Mouse (Mus musculus) testis, postnatal 10 days (tissue): Measurements from ENCODE around the gene Scrn2.

Experiments used
- DNase-seq: peaks from one replicate; pipeline ENCODE4 v3.0.0; 2021; ENCODE audit warnings: low spot score

The Scrn2 gene

DNA sequence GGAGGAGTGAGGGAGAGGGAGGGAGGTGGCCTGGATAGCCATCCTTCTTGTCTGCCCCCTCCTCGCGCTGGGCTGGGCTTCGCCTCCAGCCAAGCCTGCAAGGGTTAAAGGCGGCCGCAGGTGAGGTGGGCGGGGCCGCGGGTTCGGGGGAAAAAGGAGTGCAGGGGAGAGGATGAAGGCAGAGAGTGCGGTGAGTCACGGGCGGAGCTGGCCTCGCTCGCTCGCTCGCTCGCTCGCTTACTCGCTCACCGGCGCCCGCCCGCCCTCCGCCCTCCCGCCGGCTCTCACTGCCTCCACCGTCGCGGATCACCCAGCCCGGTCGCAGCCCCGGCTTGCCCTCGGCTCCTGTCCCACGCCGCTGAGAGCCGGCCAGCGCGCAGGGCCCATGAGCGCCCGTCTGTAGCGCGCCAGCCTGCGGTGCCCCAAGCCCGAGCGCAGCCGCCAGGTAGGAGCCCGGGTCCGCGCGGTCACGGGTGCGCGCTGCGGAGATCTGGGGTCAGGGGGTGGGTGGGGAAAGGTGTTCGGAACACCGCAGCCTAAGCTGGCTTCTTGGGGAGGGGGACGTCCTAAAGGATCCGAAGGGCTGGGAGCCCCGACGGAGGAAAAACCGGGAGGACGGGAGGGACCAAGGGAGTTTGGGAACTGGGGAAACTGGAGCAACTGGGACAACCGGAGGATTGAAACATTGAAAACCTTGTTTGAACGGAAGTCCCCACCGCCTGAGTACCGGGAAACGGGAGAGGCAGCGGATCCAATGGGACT, 11.0 kb upstream of the Scrn2 start:
- DNase-seq: no peak

DNA sequence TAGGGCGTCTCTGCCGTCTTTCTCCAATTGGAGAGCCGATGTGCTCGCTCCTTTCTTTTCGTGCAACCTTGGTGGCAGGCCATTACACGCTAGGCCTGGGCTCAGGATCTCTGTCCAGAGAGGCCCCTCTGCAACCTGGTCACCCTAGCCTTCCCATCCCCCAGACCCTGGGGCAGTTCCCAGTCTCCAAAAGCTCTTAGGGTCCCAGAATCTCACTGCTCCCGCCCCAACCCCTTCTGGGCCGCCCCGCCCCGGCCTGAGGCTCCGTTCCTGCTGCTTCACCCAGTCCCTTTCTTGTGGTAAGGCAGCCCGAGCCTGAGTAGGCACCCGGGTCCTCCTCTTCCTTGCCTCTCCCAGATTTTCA, 10.4 kb upstream of the Scrn2 start:
- no peak for DNase-seq

DNA sequence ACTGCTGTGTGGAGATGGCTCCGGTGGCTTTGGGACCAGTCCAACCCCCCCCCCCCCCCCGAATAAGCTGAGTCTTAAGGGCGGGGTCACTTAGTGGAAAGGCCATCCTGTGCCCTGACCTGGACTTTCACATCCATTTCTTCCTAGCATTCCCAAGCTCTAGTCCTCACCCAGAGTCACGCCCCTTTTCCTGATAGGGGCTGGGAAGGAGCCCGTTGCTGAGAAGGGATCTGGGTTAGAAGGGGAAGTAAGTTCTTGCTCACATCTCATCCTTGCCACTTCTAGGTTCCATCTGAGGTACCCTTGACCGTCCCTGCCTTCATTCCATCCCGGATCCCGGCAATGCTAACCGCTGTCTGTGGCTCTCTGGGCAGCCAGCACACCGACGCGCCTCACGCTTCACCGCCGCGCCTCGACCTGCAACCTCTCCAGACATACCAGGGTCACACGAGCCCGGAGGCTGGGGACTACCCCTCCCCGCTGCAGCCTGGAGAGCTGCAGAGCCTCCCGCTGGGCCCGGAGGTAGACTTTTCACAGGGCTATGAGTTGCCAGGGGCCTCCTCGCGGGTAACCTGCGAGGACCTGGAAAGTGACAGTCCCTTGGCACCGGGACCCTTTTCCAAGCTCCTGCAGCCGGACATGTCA, 8.5 kb upstream of the Scrn2 start:
- no peak for DNase-seq

DNA sequence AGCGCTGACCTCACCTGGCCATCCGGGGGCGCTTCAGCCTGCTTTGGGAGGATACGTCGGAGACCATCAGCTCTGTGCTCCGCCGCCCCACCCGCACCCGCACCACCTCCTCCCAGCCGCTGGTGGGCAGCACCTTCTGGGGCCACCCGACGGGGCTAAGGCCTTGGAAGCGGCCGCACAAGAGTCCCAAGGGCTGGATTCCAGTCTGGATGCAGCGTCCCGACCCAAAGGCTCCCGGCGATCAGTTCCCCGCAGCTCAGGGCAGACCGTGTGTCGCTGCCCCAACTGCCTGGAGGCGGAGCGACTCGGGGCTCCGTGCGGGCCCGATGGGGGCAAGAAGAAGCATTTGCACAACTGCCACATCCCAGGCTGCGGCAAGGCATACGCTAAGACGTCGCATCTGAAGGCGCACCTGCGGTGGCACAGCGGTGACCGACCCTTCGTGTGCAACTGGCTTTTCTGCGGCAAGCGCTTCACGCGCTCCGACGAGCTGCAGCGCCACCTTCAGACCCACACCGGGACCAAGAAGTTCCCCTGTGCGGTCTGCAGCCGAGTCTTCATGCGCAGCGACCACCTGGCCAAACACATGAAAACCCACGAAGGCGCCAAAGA, 7.8 kb upstream of the Scrn2 start:
- peak; percentile 86 for DNase-seq

DNA sequence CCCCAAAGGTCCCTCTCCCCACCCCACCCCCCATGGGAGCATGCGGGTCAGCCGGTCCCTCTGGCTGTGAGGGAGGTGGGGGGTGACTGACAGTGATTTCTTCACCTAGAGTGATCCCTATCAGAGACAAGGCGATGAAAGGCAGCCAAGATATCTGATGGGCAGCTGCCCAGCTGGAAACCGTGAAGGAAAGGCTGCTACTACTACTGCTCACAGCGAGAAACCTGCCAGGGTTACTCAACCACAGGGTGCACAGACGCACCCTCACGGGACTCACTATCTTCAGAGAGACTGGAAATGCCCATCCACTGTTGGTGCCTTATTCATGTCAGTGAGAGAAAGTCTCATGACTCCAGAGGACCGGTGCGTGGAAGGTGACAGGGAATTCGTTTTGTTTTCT, 4.8 kb upstream of the Scrn2 start:
- no peak for DNase-seq

DNA sequence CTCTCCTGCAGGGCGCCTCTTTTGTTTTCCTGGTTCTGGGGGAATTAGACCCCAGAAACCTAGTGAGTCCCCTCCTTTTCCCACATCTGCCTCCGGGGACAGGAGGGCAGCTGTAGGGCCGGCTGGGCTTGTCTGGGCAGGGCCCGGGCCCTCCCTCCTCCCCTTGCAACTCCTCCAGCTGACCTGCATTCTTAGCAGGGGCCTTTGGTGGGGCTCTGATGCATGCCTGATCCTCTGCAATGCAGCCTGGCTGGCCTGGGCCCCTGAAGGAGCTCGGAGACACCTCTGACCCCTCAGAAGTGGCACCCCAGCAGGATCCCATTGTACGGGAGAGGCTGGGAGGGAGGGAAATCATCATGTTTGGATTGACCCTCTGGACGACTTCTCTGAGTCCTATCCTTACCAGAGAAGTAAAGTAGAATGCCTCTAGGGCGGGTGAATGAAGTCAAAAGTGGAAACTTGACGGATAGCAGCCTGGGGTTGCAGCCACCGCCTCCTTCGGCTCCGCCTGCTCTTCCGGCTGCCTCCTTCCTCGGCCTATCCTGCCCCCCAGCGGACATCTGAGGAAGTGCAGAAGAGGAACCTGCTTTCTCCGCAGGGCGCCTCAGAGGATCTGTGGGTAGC, 3.9 kb upstream of the Scrn2 start:
- DNase-seq: peak; percentile 93

DNA sequence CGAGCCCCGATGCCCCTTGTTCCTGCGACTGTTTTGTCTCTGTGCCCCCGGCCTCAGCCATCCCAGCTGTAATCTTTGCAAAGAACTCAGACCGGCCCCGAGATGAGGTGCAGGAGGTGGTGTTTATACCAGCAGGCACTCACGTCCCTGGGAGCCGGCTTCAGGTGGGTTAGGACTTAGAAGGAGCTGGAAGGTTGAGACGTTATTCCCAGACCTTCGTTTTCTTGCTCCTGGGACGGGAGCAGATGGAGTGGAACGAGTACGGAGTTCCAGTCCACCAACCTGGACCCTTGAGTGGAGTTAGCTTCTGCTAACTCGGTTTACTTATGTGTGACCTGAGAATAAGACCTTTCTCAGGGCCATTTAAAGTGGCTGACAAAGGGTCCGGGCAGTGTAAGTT, 688 bp downstream of the Scrn2 start:
- no peak for DNase-seq

DNA sequence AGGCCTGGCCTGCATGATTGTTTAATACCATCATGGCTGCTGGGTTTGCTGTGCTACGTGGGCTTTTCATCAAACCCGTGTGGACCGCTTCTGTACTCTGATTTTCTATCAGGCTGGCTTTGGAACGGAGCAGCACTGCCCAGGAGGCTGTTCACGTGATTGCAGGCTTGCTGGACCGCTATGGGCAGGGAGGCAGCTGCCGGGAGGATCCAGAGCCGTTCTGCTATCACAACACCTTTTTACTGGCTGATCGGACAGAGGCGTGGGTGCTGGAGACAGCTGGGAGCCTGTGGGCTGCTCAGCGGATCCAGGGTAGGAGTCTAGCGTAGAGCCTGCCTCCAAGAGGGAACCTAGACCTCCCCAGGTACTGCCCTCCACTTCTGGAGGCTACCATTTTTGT, 2.2 kb downstream of the Scrn2 start:
- DNase-seq: no peak

DNA sequence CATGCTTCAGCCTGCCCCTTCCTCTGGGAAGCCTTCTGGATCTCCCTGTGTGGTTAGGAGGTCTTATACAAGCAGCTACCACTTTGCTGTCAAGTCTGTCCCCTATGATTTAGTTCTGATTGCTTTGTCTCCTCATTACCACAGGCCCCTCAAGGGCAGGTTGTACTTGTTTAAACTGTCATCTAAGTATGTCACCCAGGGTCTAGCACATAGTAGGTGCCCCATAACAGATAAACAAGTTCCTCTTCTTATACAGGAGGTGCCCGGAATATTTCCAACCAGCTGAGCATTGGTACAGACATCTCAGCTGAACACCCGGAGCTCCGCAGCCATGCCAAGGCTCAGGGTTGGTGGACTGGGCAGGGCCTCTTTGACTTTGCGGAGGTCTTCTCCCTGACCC, 2.8 kb downstream of the Scrn2 start:
- no peak for DNase-seq

DNA sequence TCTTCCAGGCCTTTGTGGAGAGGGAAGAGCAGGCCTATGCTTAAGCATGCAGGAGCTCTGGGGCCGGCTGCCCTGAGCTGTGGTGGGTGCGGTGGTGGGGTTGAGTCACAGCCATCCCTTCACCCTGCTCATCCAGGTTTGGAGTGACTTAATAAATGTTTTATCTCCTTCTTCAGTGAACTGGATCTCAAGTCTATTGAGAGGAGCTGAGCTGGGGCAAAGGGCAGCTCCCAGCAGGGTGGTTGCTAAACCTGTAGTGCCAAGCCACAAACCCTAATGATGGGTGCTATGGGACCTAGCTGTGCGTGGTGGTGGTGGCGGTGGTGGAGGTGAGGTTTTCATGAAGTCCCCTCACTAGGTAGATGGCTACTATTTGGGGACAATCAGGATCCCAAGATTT, 4.0 kb downstream of the Scrn2 start:
- no peak for DNase-seq

DNA sequence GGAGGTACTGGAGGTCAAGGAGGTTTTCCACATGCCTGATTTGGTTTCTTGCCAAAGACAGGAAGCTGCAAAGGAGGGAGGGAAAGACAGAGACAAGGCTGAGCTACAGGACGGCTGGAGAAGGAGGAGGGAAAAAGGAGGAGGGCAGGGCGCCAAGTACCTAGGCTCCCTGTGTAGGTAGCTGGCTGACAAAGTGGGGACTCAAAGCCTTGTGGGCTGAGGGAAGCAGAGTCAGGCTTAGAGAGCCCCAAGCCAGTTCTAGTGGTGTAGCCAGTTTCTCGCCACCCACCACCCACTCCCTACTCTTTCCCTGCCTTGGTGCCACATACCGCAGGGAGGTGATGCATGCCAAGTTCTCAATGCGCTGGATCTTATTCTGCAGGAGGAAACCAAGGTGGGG, 6.4 kb downstream of the Scrn2 start:
- DNase-seq: no peak

DNA sequence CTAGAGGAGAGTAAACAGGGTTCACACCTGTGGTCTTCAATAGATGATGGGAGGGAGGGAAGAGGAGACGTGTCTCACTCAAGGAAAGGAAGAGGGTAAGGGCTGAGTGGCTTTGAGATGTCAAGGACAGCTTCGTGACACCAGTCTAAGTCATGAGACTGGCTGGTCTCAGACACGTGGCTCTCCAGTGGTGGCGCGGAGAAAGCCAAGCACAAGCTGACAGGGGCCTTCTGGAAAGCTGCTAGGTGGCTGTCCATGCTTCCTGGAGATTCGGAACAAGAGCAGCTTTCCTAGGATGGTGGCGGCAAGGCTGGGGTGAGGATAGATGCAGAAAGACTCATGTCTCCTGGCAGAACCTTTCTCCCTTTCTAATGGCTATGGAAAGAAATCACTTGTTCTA, 9.1 kb downstream of the Scrn2 start:
- DNase-seq: no peak

DNA sequence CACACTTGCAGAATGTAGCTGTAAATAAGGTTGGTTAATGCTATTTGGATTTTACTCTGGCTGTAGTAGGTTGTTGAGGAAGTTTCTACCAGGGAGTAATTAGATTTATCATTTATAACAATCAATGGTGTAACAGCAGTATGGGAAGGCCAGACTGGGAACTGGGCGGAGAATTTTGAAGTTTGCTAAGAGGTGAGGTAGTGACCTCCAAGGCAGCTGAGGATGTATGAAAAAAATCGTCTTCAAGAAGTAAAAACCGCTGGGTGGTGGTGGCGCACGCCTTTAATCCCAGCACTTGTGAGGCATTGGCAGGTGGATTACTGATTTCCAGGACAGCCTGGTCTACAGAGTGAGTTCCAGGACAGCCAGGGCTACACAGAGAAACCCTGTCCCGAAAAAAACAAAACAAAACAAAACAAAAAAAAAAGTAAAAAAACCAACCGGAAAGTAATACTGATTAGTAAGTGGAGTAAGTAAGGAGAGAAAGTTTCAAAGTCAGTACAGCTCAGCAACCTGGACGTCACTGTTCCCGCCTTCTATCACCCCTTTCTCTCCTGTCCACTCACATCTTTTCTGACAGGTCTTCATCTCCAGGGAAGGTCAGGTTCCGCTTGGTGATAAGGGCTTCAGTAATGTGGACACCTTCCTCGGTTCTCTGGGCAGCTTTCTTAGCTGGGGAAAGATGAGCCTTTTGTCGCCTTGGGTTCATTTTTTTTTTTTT, 10.7 kb downstream of the Scrn2 start:
- no peak for DNase-seq

DNA sequence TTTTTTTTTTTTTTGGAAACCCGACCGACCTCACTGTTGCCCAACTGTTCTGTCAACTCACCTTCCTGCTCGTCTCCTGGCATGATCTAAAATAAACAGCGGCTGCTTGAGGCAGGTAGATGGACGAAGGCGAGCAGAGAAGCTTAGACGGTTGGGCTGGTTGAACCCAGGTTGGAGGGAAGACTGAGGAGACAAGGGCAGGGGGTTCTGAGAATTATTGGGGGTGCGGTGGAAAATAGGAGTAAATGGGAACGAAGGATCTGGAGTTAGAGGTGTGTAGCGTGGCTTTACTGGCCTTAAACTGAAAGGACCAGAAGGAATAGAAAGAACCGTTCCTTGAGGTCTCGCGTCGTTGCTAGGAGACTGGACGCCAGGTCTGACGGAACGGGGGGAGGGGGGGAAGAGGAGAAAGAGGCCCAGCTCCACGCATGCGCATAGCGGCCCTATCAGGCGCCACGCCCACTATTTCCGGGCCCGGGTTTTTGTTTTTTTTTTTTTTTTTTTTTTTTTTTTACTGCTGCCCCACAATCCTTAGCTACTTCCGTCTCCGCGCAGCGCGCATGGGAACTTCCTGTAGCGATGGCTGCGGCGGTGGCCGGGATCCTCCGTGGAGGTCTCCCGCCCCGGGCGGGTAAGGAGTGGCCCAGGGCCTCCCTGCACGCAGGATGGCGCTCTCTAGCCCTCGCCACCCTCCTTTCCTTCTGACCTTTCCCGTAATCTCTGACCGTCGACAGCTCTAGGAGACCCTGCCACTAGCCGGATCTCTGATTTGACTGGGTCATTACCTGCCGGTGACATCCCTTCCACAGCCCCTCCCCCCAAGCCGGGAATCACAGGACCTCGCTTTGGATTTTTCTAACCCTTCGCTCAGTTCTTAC, 11.5 kb downstream of the Scrn2 start, which contains the start of the genes Lrrc46 and Mrpl10:
Gene Lrrc46 (minus strand): TSS at position 386 of the 878 bp plus-strand sequence.
Gene Mrpl10 (plus strand): TSS at position 539 of the 878 bp plus-strand sequence.
- DNase-seq: peak; percentile 97

DNA sequence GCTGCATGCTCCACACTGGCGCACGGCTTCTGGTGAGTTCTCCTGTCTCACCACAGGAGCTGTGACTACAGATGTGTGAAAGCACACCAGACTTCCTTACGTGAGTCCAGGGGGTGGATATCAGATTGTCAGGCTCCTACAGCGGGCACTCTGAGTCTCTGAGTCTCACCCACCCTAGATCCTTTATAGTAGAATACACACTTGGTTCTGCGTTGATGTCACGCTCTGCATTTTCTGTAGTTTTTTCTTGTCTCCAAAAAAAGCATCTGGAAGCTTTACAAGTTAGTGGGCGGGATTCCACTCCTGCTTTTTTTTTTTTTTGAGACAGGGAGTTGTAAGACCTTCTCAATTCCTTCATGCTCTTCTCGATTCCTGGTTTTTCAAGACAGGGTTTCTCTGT, 15.2 kb downstream of the Scrn2 start:
- no peak for DNase-seq

DNA sequence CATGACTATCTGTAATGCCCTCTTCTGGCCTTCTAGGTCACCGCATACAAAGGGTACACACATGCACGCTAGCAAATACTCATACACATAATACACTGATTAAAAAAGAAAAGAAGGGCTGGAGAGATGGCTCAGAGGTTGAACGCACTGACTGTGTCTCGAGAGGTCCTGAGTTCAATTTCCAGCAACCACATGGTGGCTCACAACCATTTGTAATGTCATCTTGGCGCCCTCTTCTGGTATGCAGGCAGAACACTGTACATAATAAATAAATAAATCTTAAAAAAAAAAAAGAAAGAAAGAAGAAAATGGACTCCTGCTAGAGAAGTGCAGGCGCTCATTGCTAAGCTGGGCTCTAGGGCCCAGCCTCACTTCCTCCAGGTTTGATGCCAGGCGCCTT, 16.1 kb downstream of the Scrn2 start:
- DNase-seq: no peak

DNA sequence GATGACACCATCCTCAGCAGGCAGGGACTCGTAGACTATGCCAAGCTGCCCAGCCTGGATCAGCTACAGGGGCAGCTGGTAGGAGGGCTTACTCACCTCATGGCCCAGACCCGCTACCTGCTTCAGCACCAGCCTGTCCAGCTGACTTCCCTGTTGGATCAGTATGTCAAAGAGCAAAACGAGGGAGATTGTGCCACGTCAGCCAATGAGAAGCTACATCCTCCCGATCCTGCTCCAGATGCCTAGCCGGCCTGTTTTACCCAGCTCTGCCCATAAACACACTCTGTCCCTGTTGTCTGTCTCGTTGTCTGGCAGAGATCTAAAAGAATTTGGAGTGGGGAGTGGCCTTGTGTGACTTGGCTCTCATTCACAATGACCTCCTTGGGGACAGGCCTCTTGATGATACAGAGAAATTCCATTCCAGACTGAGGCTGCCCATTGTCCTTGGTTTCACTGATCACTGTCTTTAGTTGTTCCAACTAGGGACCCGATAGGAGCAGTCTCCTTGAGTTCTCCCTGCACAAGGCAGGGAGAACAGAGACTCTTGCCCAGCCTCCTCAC, 18.4 kb downstream of the Scrn2 start:
- no peak for DNase-seq

DNA sequence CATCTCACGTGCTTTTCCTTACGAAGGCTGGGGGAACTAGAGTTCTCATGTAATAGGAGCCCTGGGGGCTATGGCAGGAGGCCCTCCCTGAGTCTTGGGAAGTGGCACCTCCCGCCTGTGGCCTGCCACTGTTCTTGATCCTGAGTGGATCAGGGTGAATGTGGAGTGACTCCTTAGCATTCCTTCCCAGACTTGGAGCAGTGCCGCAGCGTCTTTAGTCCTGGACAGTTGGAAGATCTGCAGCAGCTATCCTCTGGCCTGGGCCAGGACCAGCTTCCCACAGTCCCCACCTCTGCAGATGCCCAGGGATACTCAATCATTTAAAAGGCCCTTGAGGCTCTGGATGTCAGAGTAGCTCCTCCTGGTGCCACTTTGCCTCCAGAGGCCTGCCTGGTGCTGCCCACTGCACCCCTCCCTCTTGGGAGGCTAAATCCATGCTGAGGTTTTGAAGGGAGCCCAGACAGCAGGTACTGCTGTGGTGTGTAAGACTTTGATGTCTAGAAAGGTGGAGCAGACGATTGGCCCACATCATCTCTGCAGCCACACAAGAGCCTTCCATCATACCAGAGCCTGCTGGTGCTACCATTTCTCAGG, 19.9 kb downstream of the Scrn2 start:
- DNase-seq: no peak

DNA sequence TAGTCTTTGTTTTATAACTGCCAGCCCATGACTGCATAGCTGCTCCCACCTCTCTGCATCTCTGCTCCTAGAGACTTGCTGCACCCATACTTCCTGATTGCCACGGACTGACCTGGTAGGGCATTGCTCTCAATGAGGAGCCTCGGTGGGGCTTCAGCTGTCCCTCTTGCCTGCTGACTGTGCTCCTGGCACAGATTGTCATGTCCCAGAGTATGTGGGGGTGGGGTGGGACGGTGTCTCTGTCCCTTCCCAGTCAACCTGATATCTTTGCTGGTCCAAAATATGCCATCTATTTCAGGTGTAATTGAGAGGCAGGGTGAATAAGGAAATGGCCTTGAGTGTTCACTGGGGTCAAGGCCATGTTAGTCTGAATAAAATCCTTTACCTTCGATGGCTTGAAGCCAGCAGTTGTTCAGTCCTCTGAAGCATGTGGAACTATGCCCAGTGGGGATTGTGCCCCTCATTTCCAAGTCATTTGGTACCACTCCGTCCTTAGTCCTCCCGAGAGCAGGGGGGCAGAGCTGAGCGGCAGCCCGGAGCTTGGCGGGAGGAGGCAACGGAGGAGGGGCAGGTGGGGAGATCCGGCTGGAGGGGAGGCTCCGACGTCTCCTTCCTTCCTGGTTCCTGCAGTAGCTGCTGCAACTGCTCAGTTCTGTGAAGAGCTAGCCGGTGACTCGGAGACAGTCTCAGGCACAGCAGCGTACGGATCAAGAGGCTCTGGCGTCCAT, 20.6 kb downstream of the Scrn2 start, which contains the start of gene Osbpl7:
Gene Osbpl7 (plus strand): TSS at position 413 of the 728 bp plus-strand sequence.
- DNase-seq: peak; percentile 79
